8 mouse cellular contexts compared by ENCODE assay signal in the genomic region with DNA sequence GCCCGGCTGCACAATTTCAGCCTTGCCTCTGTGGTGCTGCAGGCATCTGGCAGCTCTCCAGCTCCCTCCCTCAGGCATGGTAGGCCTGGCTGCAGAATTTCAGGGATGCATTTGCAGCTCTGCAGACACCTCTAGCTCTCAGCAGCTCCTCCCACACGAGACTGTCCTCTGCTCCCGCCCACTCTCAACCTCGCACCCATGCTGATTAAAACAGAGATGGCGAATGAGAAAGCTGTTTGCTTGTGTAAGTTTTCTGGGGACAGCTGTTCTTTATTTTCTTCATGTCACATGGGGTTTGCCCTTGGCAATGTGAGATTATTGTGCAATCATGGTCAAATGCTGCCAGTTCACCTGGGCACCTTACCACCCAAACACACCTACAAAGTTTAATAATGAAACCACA.
DNase-seq lines count a peak whose midpoint lies in the region; ATAC-seq and TF ChIP-seq lines count a peak whose summit lies in the region.

No protein-coding gene starts in this region.

- WGBS in liver, embryonic 12.5 days (ENCODE audit: insufficient replicate concordance): 51% methylated on average over 5 of the region's 5 CpGs
- WGBS in heart, embryonic 12.5 days: 9% methylated on average over 5 of the region's 5 CpGs
- WGBS in midbrain, postnatal 0 days: 33% methylated on average over 5 of the region's 5 CpGs
- 44% methylated on average over 5 of the region's 5 CpGs for WGBS in intestine, postnatal 0 days

- H3K9ac ChIP-seq in liver, embryonic 12.5 days: no peak overlapping the region
- H3K9ac ChIP-seq in heart, embryonic 12.5 days: no peak overlapping the region
- H3K9ac ChIP-seq in midbrain, postnatal 0 days (replicated peaks; ENCODE audit: low read length, poor library complexity, severe bottlenecking): no peak overlapping the region
- no peak overlapping the region for H3K9ac ChIP-seq in intestine, postnatal 0 days (ENCODE audit: low read depth, low read length)

- H3K4me2 ChIP-seq in liver, embryonic 12.5 days: no peak overlapping the region
- peak overlapping the region; percentile 38 for H3K4me2 ChIP-seq in heart, embryonic 12.5 days
- H3K4me2 ChIP-seq in midbrain, postnatal 0 days (ENCODE audit: low read depth, low read length, poor library complexity, severe bottlenecking): no peak overlapping the region
- H3K4me2 ChIP-seq in intestine, postnatal 0 days (replicated peaks; ENCODE audit: low read depth): no peak overlapping the region

- no peak overlapping the region for H3K4me3 ChIP-seq in liver, embryonic 12.5 days
- H3K4me3 ChIP-seq in heart, embryonic 12.5 days: no peak overlapping the region
- no peak overlapping the region for H3K4me3 ChIP-seq in midbrain, postnatal 0 days (ENCODE audit: low read depth, low read length)
- no peak overlapping the region for H3K4me3 ChIP-seq in intestine, postnatal 0 days (ENCODE audit: low read depth, low read length)

- no peak for TF ChIP-seq CTCF in midbrain, postnatal 0 days (IDR thresholded peaks at IDR 0.05)
- TF ChIP-seq CTCF in intestine, postnatal 0 days (IDR thresholded peaks at IDR 0.05; ENCODE audit: low read depth): no peak

- H3K27ac ChIP-seq in liver, embryonic 12.5 days: no peak overlapping the region
- H3K27ac ChIP-seq in heart, embryonic 12.5 days (ENCODE audit: poor library complexity, severe bottlenecking): 0 out of 2 replicates have a peak overlapping the region, but pooled peaks have one; percentile 20
- H3K27ac ChIP-seq in midbrain, postnatal 0 days (ENCODE audit: low read depth, low read length): no peak overlapping the region
- H3K27ac ChIP-seq in intestine, postnatal 0 days (ENCODE audit: low read depth, low read length): no peak overlapping the region

- peak; percentile 17 for DNase-seq in liver
- peak; percentile 62 to 67 for DNase-seq in cerebellum, adult 18-20 months
- peak; percentile 46 to 58 for DNase-seq in kidney, postnatal 36 days
- peak; percentile 74 for DNase-seq in midbrain, postnatal 0 days (ENCODE audit: low spot score)
- no peak for DNase-seq in urinary bladder, postnatal 4 days (ENCODE audit: low spot score in 2 of 2)

- peaks cover 22% of the 10 kb centered on the region for H3K36me3 ChIP-seq in liver, embryonic 12.5 days
- H3K36me3 ChIP-seq in heart, embryonic 12.5 days: peaks cover 40% of the 10 kb centered on the region
- no peaks in the 10 kb centered on the region for H3K36me3 ChIP-seq in midbrain, postnatal 0 days (ENCODE audit: insufficient read depth, low read length)
- H3K36me3 ChIP-seq in intestine, postnatal 0 days (ENCODE audit: control insufficient read depth, insufficient read depth): peaks cover 43% of the 10 kb centered on the region

- H3K27me3 ChIP-seq in liver, embryonic 12.5 days (replicated peaks): no peaks in the 10 kb centered on the region
- no peaks in the 10 kb centered on the region for H3K27me3 ChIP-seq in heart, embryonic 12.5 days (replicated peaks)
- no peaks in the 10 kb centered on the region for H3K27me3 ChIP-seq in midbrain, postnatal 0 days (ENCODE audit: insufficient read depth, low read length)
- H3K27me3 ChIP-seq in intestine, postnatal 0 days (replicated peaks; ENCODE audit: control insufficient read depth, insufficient read depth, low read length): no peaks in the 10 kb centered on the region

- ATAC-seq in liver, embryonic 12.5 days: no peak
- ATAC-seq in heart, embryonic 12.5 days (ENCODE audit: insufficient number of reproducible peaks, low FRiP score): peak; percentile 68
- ATAC-seq in midbrain, postnatal 0 days (ENCODE audit: low FRiP score): no peak
- no peak for ATAC-seq in intestine, postnatal 0 days

- H3K4me1 ChIP-seq in liver, embryonic 12.5 days: 0 out of 2 replicates have a peak, but pooled peaks cover 8% of the 10 kb centered on the region
- peaks cover 20% of the 10 kb centered on the region for H3K4me1 ChIP-seq in heart, embryonic 12.5 days (replicated peaks)
- no peaks in the 10 kb centered on the region for H3K4me1 ChIP-seq in midbrain, postnatal 0 days (ENCODE audit: insufficient read depth, low read length)
- no peaks in the 10 kb centered on the region for H3K4me1 ChIP-seq in intestine, postnatal 0 days (replicated peaks; ENCODE audit: control insufficient read depth, insufficient read depth, low read length)

- H3K9me3 ChIP-seq in liver, embryonic 12.5 days (replicated peaks): no peaks in the 10 kb centered on the region
- H3K9me3 ChIP-seq in heart, embryonic 12.5 days (replicated peaks): no peaks in the 10 kb centered on the region
- H3K9me3 ChIP-seq in midbrain, postnatal 0 days (ENCODE audit: low read length): no peaks in the 10 kb centered on the region
- no peaks in the 10 kb centered on the region for H3K9me3 ChIP-seq in intestine, postnatal 0 days (ENCODE audit: control insufficient read depth)

Comparison
In these comparisons a context has a peak if more than half of its experiments do, and no peak if none do; other contexts are left out.
1. DNase-seq: peak in liver (single experiment), cerebellum, adult 18-20 months (2 of 2), kidney, postnatal 36 days (2 of 2) and midbrain, postnatal 0 days (single experiment); none in urinary bladder, postnatal 4 days (0 of 2).